Mouse (Mus musculus) heart, adult 2 months (tissue): ENCODE results near the gene Mcm7. TPM values are rescaled to one million over a fixed set of nuclear protein-coding genes. Genes with fewer than 3 reads are reported as not detected.

Experiments
- DNase-seq, 2 experiments: peaks; one replicate each; pipeline ENCODE4 v3.0.0; 2021
- H3K27ac ChIP-seq: fragments of 200-600 bp; 2 replicates; pipeline ENCODE4 v1.8.1; 2022
- H3K27me3 ChIP-seq: fragments of 200-500 bp; 2 replicates; pipeline ENCODE4 v1.6.1; 2012; ENCODE audit warnings: mild to moderate bottlenecking, low read length, inconsistent platforms, mixed read lengths; ENCODE audit not compliant: control insufficient read depth, insufficient read depth
- H3K36me3 ChIP-seq: fragments of 200-500 bp; 2 replicates; pipeline ENCODE4 v1.6.1; 2012; ENCODE audit warnings: low read length, inconsistent platforms; ENCODE audit not compliant: control insufficient read depth, insufficient read depth
- H3K4me1 ChIP-seq: fragments of 200-500 bp; 2 replicates; pipeline ENCODE4 v1.6.1; 2011; ENCODE audit warnings: low read length; ENCODE audit not compliant: control insufficient read depth, insufficient read depth
- H3K4me3 ChIP-seq: fragments of 200-600 bp; 2 replicates; pipeline ENCODE4 v1.8.1; 2022
- H3K79me2 ChIP-seq: fragments of 200-500 bp; replicated peaks from 2 replicates; pipeline ENCODE4 v1.6.1; 2012; ENCODE audit warnings: mild to moderate bottlenecking, inconsistent platforms, low read length, moderate library complexity, mixed read lengths; ENCODE audit not compliant: control insufficient read depth, insufficient read depth
- H3K9ac ChIP-seq: fragments of 200-500 bp; 2 replicates; pipeline ENCODE4 v1.6.1; 2012; ENCODE audit warnings: low read depth, mild to moderate bottlenecking, control low read depth, inconsistent platforms, low read length, mixed read lengths
- CTCF ChIP-seq: fragments of 200-600 bp; IDR thresholded peaks from 2 replicates; pipeline ENCODE4 v1.8.1; 2022; ENCODE audit warnings: antibody characterized with exemption, mild to moderate bottlenecking, moderate library complexity
- EP300 ChIP-seq: fragments of 200-500 bp; IDR thresholded peaks from 2 replicates; pipeline ENCODE4 v1.6.1; 2011; ENCODE audit warnings: low read depth, low read length, control low read depth; ENCODE audit not compliant: insufficient read depth
- POLR2A ChIP-seq: fragments of 200-500 bp; IDR thresholded peaks from 2 replicates; pipeline ENCODE4 v1.6.1; 2011; ENCODE audit warnings: mild to moderate bottlenecking, low read depth, low read length, control low read depth; ENCODE audit not compliant: insufficient read depth
- WGBS: fragments of 180-500 bp; shearing (Covaris S2); methylation state at CpG from one replicate; pipeline ENCODE4 v1.1.7; 2018; 5-methylcytosine and 5-hydroxymethylcytosine counted together
- intact Hi-C: fragments of 180-260 bp; cut with DNase I; formaldehyde crosslinking; loops from one replicate; pipeline ENCODE4 v1.15.1; 2025
- polyA plus RNA-seq: library from polyadenylated mRNA; depleted of rRNA; stranded (reverse); fragments of >200 nt; gene quantifications from 2 replicates; pipeline ENCODE4 v1.2.3, GENCODE M21; 2012
- total RNA-seq, 2 experiments: library from RNA; stranded (reverse); gene quantifications; 2 replicates each; pipeline ENCODE4 v1.2.3; 2021

Mcm7 gene
- total and polyA plus RNA-seq, 3 experiments, result 8.5 to 9.6 (median 8.8) TPM

DNA sequence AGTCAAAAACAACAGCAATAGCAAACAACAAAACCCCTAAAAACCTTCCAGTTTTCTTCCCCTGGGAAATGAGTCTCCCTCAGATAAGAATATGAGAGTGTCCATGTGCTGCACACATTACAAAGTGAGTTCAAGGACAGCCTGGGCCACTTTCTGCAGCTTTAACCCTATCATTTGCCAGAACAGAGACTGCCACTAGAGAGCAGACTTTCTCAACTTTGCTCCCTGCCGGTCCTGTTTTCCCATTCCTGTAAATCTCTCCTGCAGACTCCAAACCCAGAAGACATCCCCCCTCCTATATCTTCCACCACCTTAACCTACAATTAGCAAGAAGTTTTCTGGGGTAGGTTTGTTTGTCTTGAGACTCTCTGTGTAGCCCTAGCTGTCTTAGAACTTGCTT is 27.4 kb upstream of the Mcm7 start:
- H3K79me2 ChIP-seq, result no peaks in the 10 kb centered on the region
- H3K27me3 ChIP-seq, result no peaks in the 10 kb centered on the region
- intact Hi-C loops, result no loop called here
- DNase-seq, result no peak
- H3K9ac ChIP-seq, result no peak overlapping the region
- H3K4me3 ChIP-seq, result no peak overlapping the region
- no peaks in the 10 kb centered on the region for H3K36me3 ChIP-seq
- 3% methylated on average over 1 of the region's 1 CpGs for WGBS
- H3K27ac ChIP-seq, result no peak overlapping the region
- peaks cover 1% of the 10 kb centered on the region; the same call in 1 of the 2 replicates for H3K4me1 ChIP-seq
- peak; percentile 55 for TF ChIP-seq CTCF
- no peak for TF ChIP-seq POLR2A
- TF ChIP-seq EP300, result no peak

GRCm38 (mm10) chr5:138195463-138195862 is 23.2 kb upstream of the Mcm7 start:
- Histone ChIP-seq H3K27me3 (no peaks in the 10 kb centered on the region), H3K36me3 (no peaks in the 10 kb centered on the region), H3K27ac (no peak overlapping the region), H3K4me3 (peak overlapping the region; percentile 75; the same call in 1 of the 2 replicates), H3K9ac (no peak overlapping the region), H3K79me2 (no peaks in the 10 kb centered on the region), H3K4me1 (peaks cover 1% of the 10 kb centered on the region; the same call in 1 of the 2 replicates)
- intact Hi-C loops, result no loop called here
- no peak for TF ChIP-seq CTCF
- no peak for TF ChIP-seq POLR2A
- no peak for TF ChIP-seq EP300
- 71% methylated on average over 7 of the region's 7 CpGs for WGBS
- no peak for DNase-seq

- Histone ChIP-seq H3K9ac (peak overlapping the region; percentile 93), H3K4me3 (peak overlapping the region; percentile 75), H3K4me1 (peaks cover 1% of the 10 kb centered on the region; the same call in 1 of the 2 replicates), H3K79me2 (no peaks in the 10 kb centered on the region), H3K27ac (peak overlapping the region; percentile 96), H3K27me3 (no peaks in the 10 kb centered on the region), H3K36me3 (no peaks in the 10 kb centered on the region)
- 1% methylated on average over 29 of the region's 29 CpGs for WGBS
- TF ChIP-seq CTCF, result no peak
- no peak for TF ChIP-seq POLR2A
- TF ChIP-seq EP300, result no peak
- intact Hi-C loops, result loop anchor here (5.0 kb wide), 1 partner anchor 62 kb away; the partner anchor contains the start of gene Lamtor4
- peak; percentile 53 to 61 for DNase-seq
Observed at GRCm38 (mm10) chr5:138194755-138195345, 22.6 kb upstream of the Mcm7 start.

- no peaks in the 10 kb centered on the region for H3K36me3 ChIP-seq
- intact Hi-C loops, result loop anchor here (5.0 kb wide), 1 partner anchor 63 kb away; the partner anchor contains the start of gene Lamtor4
- no peaks in the 10 kb centered on the region for H3K79me2 ChIP-seq
- H3K4me1 ChIP-seq, result peaks cover 1% of the 10 kb centered on the region; the same call in 1 of the 2 replicates
- TF ChIP-seq POLR2A (peak; percentile 87), EP300 (peak; percentile 84; the same call in 1 of the 2 replicates), CTCF (0 out of 2 replicates have a peak, but pooled peaks have one; percentile 1)
- DNase-seq, result peak; percentile 87 to 89
- H3K27ac ChIP-seq, result peak within 1 kb of the TSS; percentile 96
- WGBS, result 5% methylated on average over 54 of the region's 54 CpGs
- H3K9ac ChIP-seq, result peak within 1 kb of the TSS; percentile 93
- H3K27me3 ChIP-seq, result no peaks in the 10 kb centered on the region
- H3K4me3 ChIP-seq, result peak within 1 kb of the TSS; percentile 75
Observed at GRCm38 (mm10) chr5:138193771-138194727, 21.8 kb upstream of the Mcm7 start, which contains the start of gene Mblac1. Mblac1 (plus strand) TSS chr5:138194314.

GRCm38 (mm10) chr5:138187661-138188306 is 15.6 kb upstream of the Mcm7 start:
- WGBS, result 1% methylated on average over 10 of the region's 10 CpGs
- no peaks in the 10 kb centered on the region for H3K79me2 ChIP-seq

More at GRCm38 (mm10) chr5:138187661-138188306, 15.6 kb upstream of the Mcm7 start:
- Histone ChIP-seq H3K36me3 (no peaks in the 10 kb centered on the region), H3K4me3 (peak overlapping the region; percentile 97), H3K27me3 (no peaks in the 10 kb centered on the region), H3K4me1 (no peaks in the 10 kb centered on the region), H3K9ac (peak overlapping the region; percentile 84), H3K27ac (peak overlapping the region; percentile 94)
- TF ChIP-seq CTCF (no peak), POLR2A (no peak), EP300 (no peak)
- intact Hi-C loops, result loop anchor here (1.0 kb wide), 1 partner anchor 15 kb away; the partner anchor contains the start of genes Ap4m1 and Mcm7
- peak; percentile 72 to 82 for DNase-seq
